Mouse (Mus musculus): Measurements from ENCODE around the gene Dupd1.

Gene Dupd1

GRCm38 (mm10) chr14:21722021-21722698 is 7.8 kb upstream of the Dupd1 start:
- no peak for DNase-seq

DNA sequence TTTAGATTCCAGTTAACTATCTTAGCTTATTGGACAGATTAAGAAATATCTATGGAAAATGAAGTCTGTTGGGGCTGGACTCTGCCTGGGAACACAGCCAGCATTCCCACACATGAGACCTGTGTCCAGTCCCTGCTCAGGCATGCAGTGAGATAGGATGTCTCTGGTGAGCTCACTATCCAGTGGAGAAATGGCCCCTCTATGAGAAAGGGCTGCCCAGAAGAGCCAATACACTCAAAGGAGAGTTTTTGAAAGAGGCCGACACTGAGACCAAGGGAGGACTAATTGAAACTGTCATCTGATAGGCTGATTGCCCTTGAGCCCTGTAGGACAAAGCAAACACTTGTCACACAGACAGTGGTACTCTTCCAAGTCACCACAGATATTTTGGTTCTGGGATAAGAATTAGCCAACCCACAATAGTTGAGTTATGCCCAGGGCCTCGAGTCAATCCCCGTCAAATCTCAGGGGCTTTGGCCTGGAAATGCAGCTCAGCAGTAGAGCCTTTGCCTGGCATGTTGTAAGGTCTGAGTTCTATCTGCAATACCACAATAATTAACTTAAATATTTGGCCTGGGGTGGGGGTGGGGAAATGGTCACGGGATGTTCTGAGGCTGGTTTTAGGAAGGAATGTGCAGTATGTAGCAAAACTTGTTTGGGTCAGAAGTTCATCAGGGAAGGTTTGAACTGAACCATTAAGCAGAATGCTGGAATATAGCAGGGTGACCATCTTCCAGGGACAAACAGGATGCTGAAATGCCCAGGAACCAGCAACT is 6.2 kb upstream of the Dupd1 start:
- DNase-seq = no peak

- DNase-seq = no peak
Observed at GRCm38 (mm10) chr14:21719646-21720383, 5.4 kb upstream of the Dupd1 start.

DNA sequence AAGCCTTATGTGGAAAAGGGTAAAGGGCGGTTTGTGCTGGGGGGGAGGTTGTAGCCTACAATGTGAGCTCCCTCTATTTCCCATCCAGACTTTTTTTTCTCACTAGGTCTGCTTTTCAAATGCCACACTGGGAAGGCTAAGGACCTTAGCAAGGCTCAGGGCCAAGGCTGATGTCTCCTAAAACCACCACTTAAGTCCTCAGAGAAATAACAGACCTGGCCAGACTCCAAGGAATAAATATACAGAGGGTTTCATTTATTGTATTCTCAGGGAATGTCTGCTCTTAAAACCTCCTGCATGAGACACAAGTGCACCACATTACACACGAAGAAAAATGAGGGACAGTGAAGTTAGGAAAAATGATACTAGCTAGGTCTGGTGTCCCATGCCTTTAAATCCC is 3.1 kb downstream of the Dupd1 start:
- DNase-seq = no peak

DNA sequence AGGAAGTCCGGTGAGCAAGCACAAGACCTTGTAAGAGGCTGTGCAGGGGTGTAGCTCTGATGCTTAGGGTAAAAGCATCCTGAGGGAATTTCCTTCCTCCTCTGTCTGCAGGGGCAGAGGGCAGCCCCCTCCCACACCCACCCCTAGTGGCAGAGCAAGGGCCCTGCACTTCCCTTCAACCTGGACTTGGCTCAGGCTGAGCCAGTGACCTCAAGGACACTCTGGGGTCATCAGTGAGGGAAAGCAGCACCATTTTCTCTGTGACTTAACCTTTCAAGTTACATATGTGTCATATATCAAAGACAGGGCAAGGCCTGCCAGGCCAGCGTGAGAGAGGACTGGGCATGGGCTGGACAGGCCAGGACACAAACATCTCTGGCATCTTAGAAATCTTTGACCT is 4.8 kb downstream of the Dupd1 start:
- DNase-seq = no peak

- no peak for DNase-seq
Observed at GRCm38 (mm10) chr14:21706759-21707571, 7.4 kb downstream of the Dupd1 start.

DNA sequence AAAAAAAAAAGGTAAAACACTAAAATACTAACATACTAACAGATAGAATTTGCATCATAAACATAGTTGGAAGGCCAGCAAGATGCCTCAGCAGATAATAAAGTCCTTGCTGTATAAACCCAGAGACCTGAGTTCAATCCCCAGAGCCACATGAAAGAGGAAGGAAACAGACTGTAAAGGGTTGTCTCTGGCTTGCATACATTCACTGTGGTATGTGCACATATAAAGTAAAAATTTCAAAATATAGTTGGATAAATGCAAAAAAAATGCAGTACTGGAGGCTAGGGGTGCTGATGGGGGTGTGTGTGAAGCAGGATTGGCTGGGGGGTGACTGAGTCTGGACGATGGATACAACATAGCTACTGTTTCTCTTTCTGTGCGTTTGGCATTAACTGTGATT is 8.9 kb downstream of the Dupd1 start:
- DNase-seq = no peak

DNA sequence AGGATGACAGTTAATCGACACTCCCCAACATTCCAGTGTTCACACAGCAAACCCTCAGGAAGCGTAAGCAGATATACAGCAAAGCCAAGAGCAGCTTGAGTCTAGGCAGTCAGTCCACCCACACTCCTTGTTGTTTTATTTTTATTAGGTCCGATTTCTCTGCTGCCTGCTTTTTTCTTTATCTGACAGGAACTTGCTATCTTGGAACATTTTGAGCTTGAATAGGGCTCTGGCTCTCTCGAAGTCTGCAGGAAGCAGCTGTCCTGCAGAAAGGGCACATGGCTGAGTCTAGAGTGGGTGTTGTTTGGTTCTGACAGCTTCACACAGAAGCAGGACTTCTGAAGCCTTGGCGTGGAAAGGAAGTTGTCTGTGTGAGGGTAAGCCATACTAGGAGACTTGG is 11.1 kb downstream of the Dupd1 start:
- DNase-seq = no peak

DNA sequence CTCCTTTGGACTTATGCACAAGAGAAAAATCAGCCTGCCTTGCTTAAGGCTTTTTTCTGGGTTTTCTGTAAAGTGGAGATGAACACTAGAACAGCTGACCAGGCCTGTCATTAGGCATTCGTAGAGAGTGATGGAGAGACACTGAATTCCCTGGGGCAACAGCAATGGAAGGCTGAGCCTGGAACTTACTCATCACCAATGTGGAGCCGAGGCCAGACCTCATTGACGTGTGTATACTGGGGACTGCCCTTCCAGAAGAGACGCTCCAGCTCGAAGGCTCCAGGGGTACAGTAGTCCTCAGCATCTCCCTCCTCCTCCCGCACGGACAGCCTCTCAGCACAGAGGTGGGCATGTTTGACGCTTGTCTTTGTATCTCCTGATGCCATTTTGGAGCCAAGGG is 11.7 kb downstream of the Dupd1 start:
- no peak for DNase-seq

DNA sequence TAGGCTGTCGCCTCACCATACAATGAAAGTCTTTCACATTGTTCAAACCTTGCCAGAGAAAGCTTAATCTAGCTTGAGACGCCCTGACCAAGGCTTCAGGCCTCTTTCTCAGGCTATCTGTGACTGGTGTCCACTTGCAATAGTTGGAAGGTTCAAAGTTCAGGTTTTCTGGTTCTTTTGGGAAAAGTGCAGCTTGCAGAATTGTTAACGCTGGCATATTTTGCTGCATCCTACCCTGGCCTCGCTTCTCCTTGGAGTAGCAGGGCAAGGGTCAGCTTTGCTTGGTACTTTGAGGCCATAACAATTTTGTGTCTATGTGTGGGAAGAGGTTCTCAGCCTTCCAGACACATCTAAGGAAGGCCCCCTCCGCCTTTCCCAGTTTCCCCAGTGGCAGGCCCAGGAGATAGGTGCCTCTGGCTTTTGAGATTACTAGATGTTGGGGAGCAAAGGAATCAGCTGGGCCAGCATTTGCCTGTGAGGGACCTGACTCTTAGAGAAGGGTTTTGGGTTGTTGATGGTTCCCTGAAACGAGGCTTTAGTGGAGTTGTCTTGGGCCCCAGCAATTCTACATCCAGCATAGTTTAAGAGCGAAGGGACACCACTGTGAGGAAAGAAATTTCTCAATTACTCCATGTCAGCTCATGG is 18.1 kb downstream of the Dupd1 start:
- DNase-seq = no peak

DNA sequence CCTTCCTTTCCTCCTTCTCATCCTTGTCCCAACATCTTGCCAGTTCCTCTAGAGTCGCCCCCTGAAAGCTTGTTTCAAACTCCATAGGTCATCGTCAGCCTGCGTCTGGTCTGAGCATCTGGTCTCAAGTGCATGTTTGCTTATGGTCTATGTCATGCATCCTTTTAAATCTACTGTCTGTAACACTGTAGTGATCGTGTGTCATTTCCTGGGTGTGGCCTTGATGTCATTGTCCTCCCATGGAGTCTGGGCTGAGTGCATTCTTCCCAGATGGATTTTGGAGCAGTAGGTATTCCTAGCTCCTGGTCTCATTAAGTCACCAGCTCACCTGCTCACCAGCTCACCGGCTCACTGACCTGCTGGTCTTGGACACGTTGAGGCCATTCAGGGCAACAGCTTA is 19.4 kb downstream of the Dupd1 start:
- no peak for DNase-seq

DNA sequence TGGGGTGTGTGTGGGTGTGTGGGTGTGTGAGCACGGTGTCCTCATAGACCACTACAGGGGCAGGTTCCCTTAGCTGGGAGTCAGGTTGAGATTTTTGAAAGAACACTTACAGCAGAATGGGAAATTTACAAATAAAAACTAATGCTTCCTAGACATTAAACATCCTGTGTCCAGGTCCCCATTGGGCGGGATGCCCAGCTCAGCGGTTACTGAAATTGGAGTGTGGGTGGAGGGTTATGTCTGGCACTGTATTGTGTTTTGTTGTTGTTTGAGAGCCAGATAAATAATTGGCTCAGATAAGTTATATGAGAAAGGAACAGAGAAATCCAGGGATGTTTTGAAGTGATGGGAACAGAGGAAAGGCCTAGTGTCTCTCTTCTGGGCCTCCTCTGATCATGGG is 23.3 kb downstream of the Dupd1 start:
- no peak for DNase-seq

DNA sequence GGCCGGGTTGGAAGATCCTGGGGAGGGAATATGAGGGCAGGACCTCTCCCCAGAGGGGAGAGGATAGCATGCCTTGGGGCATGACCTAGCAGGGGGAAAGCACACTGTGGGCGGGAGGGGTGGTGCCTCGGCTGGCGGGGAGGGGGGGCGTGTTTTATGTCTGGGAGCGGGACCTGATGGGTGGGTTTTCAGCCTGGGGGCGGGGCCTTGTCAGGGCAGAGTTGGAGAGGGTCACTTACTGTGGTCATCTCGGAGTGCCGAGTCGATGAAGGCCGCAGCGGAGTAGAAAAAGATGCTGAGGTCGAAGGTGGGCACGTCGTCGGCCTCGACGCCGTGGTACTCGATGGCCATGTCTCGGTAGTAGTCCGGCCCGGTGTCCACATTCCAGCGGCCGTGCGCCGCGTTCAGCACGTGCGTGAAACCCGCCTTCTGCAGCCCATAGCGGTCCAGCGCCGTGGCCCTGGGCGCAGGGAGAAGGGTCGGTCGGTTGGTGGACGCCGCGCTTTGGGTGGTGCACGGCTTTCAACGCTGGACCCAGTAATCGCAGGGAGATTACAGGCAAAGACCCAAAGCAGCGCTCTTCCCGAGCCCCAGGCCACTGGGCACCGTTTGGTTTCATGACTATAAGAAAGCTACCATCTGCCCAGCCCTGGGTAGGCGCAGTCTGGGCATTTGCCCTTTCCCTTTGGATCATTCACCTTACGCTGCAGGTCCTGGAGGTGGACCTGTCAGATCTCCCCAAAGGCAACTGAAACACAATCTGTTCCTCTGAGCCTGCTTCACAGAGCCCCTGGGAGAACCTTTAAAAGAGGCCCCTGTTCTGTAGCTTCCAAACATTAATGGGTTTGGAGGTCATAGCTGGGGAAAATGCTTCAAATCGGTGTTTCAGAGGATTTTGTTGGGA is 27.7 kb downstream of the Dupd1 start:
- DNase-seq = no peak

DNA sequence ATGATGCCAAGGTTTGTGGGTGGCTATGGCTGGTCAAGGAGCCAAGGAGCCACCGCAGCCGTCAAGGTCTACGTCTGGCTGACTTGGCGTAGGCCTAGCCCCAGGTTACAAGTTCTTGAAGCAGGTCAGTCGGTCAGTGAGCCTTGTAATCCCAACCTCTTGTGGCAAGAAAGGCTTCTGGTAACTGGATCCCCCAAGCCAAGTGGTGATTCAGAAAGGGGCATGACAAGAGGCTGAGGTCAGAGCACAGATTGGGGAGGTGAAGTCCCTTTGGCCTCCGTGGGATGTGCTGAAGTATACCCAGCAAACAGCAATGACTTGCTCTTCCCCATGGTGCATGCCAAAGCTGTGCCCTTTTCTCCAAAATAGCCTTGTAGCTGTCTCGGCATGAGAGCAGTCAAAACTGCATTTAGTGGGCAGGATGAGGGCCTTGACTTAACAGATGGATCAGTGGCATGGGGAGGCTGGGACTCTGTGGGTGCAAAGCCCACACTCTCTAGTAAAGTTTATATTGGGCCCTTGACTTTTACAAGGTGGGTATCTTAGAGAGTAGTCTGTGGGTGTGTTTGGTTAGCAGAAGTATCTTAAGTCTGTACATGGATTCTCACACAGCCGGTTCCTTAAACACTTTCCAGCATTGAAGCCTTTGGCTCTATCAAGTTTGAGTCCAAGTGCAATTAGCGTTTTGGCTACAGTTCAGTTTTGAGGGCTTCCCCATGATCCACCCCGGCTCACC is 28.8 kb downstream of the Dupd1 start:
- DNase-seq = no peak

GRCm38 (mm10) chr14:21683834-21684233 is 30.5 kb downstream of the Dupd1 start:
- no peak for DNase-seq

GRCm38 (mm10) chr14:21682681-21683129 is 31.7 kb downstream of the Dupd1 start:
- peak; percentile 86 for DNase-seq

- DNase-seq = no peak
Observed at GRCm38 (mm10) chr14:21679631-21680201, 34.7 kb downstream of the Dupd1 start.

- peak; percentile 55 for DNase-seq
Observed at GRCm38 (mm10) chr14:21678509-21679285, 35.7 kb downstream of the Dupd1 start.

- DNase-seq = no peak
Observed at GRCm38 (mm10) chr14:21676223-21676622, 38.2 kb downstream of the Dupd1 start.

All from thymus, postnatal 14 days (tissue).